Mouse (Mus musculus) v-Abl transformed pro-B cells (cell line): Measurements from ENCODE around the gene Mxd4.

Experiments
- in situ Hi-C, 2 experiments: fragments of 400-800 bp; cut with MboI; formaldehyde crosslinking; loops; one replicate each; pipeline ENCODE4 v1.15.1; 2025; ENCODE audit not compliant: unreplicated experiment in 2 of 2

The Mxd4 gene

DNA sequence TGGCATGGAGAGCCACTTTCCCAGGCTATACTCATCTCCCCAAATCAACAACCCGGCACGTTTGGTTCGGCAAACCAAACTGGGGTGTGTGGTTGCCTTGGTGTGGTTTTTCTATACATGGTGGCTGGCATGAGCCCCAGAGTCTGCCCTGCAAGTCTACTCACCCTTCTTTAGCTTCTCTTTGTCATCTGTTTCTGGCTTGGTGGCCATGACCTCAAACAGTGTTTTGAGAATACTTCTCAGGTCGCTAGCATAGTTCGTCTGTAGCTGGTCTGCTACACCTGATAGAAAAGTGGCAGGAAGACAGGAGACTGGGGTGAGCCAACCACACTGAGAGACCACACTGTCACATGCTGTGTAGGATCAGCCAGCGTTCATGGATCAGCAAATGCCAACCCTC lies 11.1 kb upstream of the Mxd4 start:
- in situ Hi-C loops: loop anchor here in 1 of 2 experiments (25.0 kb wide), 1 partner anchor 1114 kb away; no protein-coding TSS in a partner anchor

DNA sequence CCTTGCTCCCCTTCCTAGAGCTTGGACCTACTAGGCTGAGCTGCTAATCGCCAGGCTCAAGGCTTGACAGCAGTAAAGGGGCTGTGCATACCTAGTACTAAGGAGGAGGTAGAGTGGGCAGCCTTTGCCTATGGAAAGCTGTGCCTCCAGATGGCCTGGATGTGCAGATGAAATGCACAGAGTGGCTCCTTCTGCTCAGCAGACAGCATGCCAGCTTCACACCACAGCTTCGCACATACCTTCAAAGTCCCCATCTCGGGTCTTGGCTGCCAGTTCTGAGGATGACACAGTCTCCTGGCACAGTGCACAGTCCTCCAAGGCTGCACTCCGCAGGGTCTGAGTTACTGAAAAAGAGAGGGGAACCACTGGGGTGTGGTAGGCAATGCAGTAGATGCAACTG lies 9.7 kb upstream of the Mxd4 start:
- in situ Hi-C loops: loop anchor here in 1 of 2 experiments (25.0 kb wide), 1 partner anchor 1115 kb away; no protein-coding TSS in a partner anchor

DNA sequence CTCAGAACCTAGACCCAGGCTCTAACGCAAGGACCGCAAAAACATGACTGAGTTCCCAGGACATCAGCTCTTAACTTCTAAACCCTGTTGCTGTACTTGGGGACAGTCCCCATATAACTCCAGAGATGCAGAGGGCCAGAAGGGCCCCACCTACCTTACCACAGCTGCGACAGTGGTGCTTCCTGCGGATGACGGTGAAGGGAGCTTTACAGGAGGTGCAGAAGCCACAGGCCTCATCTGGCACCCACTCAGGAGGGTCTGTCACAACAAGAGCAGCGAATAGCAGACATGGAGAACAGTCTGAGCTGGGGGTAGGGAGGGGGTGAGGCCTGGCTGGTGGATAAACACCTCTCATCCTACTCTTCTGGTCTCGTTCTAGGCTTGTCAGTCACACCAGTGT lies 8.9 kb upstream of the Mxd4 start:
- in situ Hi-C loops: loop anchor here in 1 of 2 experiments (25.0 kb wide), 1 partner anchor 1116 kb away; no protein-coding TSS in a partner anchor

- in situ Hi-C loops: loop anchor here in 1 of 2 experiments (25.0 kb wide), 1 partner anchor 1117 kb away; no protein-coding TSS in a partner anchor
These were observed 8.3 kb upstream of the Mxd4 start for GRCm38 (mm10) chr5:34195786-34196185.

DNA sequence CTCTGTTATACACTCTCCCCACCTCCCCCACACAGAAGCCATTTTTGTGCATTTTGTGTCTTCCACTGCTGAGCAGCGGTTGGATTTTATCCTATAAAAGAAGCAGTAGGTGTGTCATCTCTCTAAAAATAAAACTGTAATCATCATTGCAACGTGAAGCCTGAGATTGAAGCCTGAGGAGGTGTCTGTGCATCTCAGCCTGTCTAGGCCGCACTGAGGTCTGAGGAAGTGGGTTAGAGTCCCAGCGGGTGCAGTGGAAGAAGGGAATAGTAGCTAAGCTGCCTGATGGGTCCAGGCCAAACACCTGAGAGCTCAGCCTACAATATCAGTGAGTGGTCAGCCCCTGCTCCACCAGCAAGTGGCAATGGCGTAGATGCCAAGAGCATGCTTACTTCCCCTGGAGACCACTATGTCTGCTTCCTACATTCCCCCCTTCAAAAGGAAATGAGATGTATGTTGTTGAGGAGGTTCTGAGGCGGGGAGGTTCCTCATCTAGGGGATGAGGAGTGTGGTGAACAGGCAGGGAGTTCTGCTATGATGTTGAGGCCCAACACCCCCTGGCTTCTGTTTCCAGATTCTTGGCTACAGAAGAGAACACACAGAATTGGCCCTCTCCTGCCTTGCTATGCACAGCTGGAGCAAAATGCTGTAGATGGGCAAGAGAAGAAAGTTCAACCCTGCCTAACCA lies 7.6 kb upstream of the Mxd4 start:
- in situ Hi-C loops: loop anchor here (5.0 to 25.0 kb wide), 3 partner anchors 53 to 1117 kb away; no protein-coding TSS in a partner anchor

DNA sequence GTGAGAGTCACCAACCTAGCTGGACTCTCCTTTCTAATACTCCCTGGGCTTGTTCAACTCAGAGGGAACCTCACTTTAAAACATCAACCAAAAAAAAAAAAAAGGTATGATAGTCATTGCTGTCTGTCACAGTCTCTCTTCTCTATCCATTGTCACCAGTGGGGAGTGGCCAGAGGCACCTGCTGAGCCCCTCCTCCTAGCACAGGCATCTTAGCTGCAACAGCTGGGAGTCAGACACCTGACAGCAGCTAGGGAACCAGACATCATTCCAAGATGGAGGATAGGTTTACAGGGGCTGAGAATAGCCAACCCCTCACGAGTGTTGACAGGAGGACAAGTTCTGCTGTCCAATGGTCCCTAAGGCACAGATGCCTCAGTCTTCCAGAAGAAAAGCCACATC lies 6.9 kb upstream of the Mxd4 start:
- in situ Hi-C loops: loop anchor here (5.0 to 25.0 kb wide), 3 partner anchors 52 to 1118 kb away; no protein-coding TSS in a partner anchor

DNA sequence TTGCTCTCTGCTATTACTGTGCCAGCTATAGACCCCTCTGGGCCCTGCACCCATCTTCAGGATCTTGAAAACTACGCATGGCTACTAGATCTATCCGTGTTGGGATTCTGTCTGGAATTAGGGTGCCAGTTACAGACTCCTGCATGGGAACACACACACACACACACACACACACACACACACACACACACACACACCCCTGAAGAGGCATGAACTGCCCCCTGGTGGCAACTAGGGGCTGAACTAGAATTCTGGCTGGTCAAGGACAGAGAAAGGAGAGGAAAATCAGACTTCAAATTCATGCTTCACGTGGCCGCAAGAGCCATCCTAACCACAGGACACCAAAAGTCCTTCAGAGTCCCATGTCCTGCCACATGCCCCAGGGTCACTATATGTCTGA lies 4.3 kb upstream of the Mxd4 start:
- in situ Hi-C loops: loop anchor here (5.0 to 25.0 kb wide), 3 partner anchors 50 to 1120 kb away; no protein-coding TSS in a partner anchor

DNA sequence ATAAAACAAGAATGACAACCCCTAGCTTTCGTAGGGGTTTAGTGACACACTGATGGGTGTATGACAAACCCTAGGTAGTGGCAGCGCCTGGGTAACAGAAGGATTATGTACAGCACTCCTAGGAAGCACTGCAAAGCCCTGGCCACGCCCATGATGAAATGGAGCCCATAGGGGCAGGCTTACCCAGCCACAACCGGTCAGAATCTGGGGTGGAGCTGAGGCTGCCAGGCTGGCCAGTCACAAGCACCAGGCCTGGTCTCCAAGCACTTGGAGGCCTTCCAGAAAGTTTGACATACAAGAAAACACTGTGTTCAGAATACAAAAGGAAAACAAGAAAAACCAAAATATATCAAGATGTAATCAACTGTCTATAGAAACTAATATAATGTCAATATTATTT lies 3.5 kb upstream of the Mxd4 start:
- in situ Hi-C loops: loop anchor here (5.0 to 25.0 kb wide), 3 partner anchors 49 to 1121 kb away; no protein-coding TSS in a partner anchor

DNA sequence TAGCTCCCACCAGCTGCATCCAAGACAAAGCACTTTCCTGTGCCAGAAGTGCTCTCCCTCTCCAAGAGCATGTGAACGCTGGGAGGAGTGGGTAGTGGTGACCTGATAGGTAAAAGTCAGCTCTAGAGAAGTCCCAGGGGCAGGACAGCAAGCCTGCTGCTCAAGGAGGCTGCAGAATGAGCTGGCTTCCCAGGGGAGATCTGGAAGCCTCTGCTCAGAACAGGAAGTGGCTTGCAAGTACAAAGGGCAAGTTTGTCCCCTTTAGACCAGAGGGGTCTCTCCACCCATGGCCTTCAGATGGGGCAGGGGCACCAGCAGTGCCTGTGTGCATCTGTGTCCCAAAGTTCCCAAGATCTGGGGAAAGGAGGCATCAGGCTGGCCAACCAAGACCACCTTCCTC lies 2.0 kb upstream of the Mxd4 start:
- in situ Hi-C loops: loop anchor here in 1 of 2 experiments (25.0 kb wide), 1 partner anchor 1123 kb away; no protein-coding TSS in a partner anchor

GRCm38 (mm10) chr5:34188856-34189255 lies 1.3 kb upstream of the Mxd4 start:
- in situ Hi-C loops: loop anchor here in 1 of 2 experiments (25.0 kb wide), 1 partner anchor 1123 kb away; no protein-coding TSS in a partner anchor

DNA sequence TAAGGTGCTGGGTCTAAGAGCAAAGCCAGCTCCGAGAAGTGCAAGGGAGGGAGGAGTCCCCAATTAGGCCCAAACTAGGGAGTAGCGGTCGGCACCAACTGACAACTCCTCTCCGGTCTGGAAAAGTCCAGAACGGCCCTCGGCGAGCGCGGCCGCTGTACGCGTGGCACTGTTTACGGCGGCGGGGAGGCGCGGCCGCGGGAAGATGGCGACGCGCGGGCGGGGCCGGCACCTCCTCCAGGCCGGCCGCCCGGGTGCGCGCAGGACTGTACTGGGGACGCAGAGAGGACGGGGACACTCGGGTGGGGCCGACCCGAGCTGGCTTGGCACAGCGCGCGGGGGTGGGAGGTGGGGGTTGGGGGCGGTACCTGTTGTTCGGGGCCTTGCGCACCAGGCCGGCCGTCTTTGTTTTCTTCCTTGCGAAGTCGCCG lies 544 bp downstream of the Mxd4 start:
- in situ Hi-C loops: loop anchor here in 1 of 2 experiments (25.0 kb wide), 1 partner anchor 1125 kb away; no protein-coding TSS in a partner anchor

DNA sequence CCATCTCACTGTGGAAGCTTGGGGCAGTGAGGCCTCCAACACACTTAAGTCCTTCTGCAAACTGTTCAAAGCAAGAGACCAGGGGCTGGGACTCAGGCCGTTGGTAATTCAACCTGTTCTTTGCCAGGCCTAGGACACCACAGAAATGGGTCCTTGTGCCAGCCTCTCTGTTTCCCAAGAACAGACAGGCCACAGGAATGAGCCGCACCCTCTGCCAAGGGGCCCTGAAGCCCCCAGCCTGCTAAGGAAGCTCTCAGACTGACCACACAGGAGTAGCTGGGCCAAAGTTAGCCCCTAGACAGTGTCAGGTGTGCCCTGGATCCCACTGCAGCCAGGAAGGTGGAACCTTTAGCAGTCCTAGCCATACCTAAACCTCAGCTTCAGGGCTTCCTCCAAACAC lies 1.1 kb downstream of the Mxd4 start:
- in situ Hi-C loops: loop anchor here in 1 of 2 experiments (25.0 kb wide), 1 partner anchor 1126 kb away; no protein-coding TSS in a partner anchor

- in situ Hi-C loops: loop anchor here in 1 of 2 experiments (25.0 kb wide), 1 partner anchor 1127 kb away; no protein-coding TSS in a partner anchor
These were observed 1.7 kb downstream of the Mxd4 start for GRCm38 (mm10) chr5:34185791-34186190.

DNA sequence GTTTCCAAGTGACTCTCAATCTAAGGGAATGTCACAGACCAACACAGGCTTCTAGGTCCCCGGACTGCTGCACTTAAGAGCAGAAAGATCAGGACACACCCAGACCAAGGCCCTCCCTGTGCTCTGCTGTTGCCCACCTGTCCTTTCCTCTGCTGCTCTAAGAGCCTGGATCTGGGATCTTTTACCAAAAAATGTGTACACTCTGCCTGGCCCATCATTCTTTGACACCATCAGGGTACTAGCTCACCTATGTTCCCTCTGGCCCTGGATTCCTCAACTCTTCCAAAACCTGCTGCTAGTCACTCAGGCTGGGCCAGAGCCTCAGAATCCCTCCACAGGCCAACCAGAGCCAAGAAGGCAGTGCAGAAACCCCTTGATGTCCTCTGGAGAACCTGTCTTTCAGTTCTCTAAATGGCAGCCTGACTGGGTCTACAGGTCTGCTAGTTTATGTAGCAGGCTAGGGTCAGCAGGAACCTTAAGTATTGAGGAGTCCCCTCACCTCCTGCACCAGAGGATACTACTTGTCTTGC lies 2.4 kb downstream of the Mxd4 start:
- in situ Hi-C loops: loop anchor here in 1 of 2 experiments (25.0 kb wide), 1 partner anchor 1127 kb away; no protein-coding TSS in a partner anchor

GRCm38 (mm10) chr5:34183976-34184375 lies 3.5 kb downstream of the Mxd4 start:
- in situ Hi-C loops: loop anchor here in 1 of 2 experiments (25.0 kb wide), 1 partner anchor 1128 kb away; no protein-coding TSS in a partner anchor

DNA sequence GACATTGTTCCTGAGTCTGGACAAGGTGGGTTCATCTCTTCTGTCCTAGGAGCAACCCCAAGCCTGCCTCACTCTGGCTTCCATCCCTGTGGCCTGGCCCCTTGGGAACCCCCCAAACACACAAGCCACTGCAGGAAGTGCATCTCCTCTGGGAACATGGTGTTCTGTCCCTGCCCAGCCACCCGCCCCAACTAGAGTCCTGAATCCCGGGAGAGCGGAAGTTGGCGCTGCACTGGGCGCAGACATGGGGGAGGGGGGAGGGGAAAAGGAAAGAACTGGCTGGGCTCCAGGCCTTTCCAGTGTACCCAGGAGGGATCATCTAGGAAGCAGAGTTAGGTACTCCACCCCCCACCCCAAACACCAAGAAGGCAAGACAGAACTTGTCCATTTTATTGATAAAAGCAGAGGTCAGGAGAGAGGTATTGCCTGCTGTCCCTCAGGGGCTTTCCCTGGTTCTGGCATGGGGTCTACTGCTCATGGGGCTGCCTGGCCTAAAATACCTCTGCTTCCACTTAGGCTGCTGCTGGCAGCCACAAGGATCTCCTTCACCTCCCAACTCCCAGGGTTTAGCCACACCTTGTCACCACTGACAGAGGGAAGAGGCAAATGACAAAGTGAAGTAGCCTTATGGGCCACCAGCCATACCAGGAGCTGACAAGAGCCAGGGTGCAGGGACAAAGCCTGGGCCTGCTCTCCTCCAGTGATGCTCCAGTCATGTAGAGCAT lies 4.2 kb downstream of the Mxd4 start:
- in situ Hi-C loops: loop anchor here in 1 of 2 experiments (25.0 kb wide), 1 partner anchor 1129 kb away; no protein-coding TSS in a partner anchor

GRCm38 (mm10) chr5:34182486-34182885 lies 5.0 kb downstream of the Mxd4 start:
- in situ Hi-C loops: loop anchor here in 1 of 2 experiments (25.0 kb wide), 1 partner anchor 1130 kb away; no protein-coding TSS in a partner anchor

DNA sequence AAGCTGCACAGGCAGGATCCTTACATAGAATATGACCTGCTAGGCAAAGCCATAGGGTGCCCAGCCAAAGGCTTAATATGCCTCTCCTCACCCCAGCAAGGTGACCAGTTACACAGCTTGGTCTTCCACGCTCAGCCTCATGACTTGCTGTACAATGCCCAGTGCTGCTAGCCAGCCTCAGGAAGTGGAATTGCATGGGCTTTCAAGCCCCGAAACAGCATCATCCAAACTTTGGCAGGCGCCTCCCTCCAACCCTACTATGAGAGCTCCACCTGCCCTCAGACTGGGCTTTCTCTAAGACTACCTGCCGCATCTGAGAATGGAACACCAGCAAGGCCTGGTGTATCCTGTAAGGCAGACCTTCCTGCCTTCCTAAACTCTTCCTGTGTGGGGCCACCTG lies 9.7 kb downstream of the Mxd4 start:
- in situ Hi-C loops: loop anchor here in 1 of 2 experiments (25.0 kb wide), 1 partner anchor 1134 kb away; no protein-coding TSS in a partner anchor

DNA sequence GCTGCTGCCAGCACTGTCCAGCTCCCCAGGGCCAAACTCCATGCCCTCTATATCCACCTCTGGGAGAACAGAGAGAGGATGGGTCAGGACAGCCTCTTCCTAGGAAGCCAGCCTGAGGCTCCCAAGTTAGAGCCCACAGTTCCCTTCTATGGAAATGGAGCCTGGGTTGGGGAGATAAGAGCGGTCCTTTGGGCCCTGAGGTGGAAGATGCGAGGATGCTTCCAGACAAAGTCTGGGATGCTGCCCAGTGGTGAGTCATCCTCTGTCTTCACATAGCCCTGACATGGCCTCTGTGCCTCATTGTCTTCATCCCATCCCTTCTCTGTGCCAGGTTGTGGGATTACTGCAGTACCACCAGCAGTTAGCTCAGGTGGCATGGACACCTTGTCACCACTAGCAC lies 10.4 kb downstream of the Mxd4 start:
- in situ Hi-C loops: loop anchor here in 1 of 2 experiments (25.0 kb wide), 1 partner anchor 1135 kb away; no protein-coding TSS in a partner anchor

GRCm38 (mm10) chr5:34176691-34177090 lies 10.8 kb downstream of the Mxd4 start:
- in situ Hi-C loops: loop anchor here in 1 of 2 experiments (25.0 kb wide), 1 partner anchor 1136 kb away; no protein-coding TSS in a partner anchor
